Mouse (Mus musculus): ENCODE results near the gene Abca6. TPM values are rescaled to one million over a fixed set of nuclear protein-coding genes. Genes with fewer than 3 reads are reported as not detected.

Abca6 gene
- polyA plus RNA-seq (2016; fragmentation: Nextera tagmentation; extraction: Ambion mirVana), result 0.02 and 0.15 TPM in 2 replicates

DNA sequence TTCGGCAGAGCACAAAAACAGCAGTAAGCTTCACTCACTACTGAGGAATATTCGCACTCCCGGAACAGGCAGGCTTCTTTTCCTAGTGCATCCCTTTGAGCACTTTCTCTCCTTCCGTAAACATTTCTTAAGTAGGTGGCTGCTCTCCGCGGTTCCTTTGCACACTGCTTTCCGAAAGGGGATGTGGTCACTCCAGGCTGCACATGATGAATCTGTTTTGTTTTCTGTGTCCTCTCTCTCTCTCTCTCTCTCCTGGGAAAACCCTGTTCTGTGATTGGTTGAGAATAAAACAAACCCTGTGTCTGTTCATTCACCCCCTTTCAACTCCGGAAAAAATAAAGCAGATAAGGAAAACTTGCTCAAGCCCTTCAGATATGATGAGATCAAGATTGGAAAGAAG, at the start of gene Abca6:
Abca6 (minus strand) TSS at position 243 of the 400 bp plus-strand sequence.
- H3K4me3 ChIP-seq, result peak within 1 kb of the TSS; percentile 24
- no peaks in the 10 kb centered on the region for H3K9me3 ChIP-seq
- peaks cover 4% of the 10 kb centered on the region; the same call in 1 of the 2 replicates for H3K4me1 ChIP-seq
- WGBS, result 23% methylated on average over 8 of the region's 8 CpGs
- DNase-seq (ENCODE audit: extremely low spot score, low spot score), result no peak
- no peak within 1 kb of the TSS for H3K27ac ChIP-seq
- H3K27me3 ChIP-seq (ENCODE audit: poor library complexity, severe bottlenecking), result no peaks in the 10 kb centered on the region
- no peaks in the 10 kb centered on the region for H3K36me3 ChIP-seq (replicated peaks)

DNA sequence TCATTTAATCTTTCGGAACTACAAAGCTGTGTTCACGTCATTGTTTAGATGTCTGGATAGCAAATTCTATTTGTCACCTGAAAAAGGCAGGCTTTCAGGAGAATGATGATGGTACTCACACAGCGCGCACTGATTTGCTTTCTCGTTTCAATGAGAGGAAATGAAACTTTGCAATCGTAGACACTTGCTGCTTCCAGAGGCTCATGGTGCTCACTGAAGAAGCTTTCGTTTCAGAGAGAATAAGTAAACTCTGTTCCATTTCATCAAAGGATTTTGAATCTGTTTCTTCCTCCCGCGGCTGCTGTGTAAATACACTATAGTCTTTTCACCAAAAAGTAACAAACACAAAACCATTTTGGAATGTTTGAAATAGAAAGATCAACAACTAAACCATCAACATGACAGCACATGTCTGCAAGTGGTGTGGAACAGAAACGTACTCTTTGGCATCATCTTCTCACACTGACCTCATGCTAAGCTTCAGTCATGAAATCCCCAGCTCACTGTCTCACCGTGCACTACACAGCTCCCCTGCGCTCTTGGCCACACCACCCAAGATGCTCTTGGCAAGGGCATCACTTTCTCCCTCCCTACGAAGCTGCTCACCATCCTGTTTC, 46.4 kb upstream of the Abca6 start:
- DNase-seq (ENCODE audit: extremely low spot score, low spot score), result no peak
- no peak overlapping the region for H3K4me3 ChIP-seq
- H3K36me3 ChIP-seq (replicated peaks), result no peaks in the 10 kb centered on the region
- H3K27ac ChIP-seq, result no peak overlapping the region
- no peaks in the 10 kb centered on the region for H3K9me3 ChIP-seq
- WGBS, result 89% methylated on average over 13 of the region's 13 CpGs
- no peaks in the 10 kb centered on the region for H3K27me3 ChIP-seq (ENCODE audit: poor library complexity, severe bottlenecking)
- H3K4me1 ChIP-seq, result peaks cover 16% of the 10 kb centered on the region

- Histone ChIP-seq H3K9me3 (no peaks in the 10 kb centered on the region), H3K27me3 (ENCODE audit: poor library complexity, severe bottlenecking) (no peaks in the 10 kb centered on the region), H3K4me1 (no peaks in the 10 kb centered on the region), H3K27ac (no peak overlapping the region), H3K4me3 (no peak overlapping the region), H3K36me3 (replicated peaks) (no peaks in the 10 kb centered on the region)
- WGBS, result 82% methylated on average over 2 of the region's 2 CpGs
- DNase-seq (ENCODE audit: extremely low spot score, low spot score), result no peak
These were observed 39.0 kb upstream of the Abca6 start for GRCm38 (mm10) chr11:110290586-110290985.

DNA sequence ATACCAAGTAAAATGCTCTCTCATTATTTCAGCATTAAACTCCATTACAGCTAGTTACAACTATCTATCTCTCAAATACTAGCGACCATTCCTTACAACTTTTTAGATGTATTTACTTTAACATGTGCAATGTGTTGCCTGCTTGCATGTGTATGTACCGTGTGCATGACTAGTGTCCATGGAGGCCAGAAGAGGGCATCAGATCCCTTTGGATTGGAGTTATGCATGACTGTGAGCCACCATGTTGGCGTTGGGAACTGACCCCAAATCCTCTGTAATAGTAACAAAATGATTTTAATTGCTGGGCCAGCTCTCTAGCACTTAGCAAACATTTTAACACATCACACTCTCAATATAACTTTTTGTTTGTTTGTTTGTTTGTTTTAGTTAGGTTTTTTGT, 36.8 kb upstream of the Abca6 start:
- no peaks in the 10 kb centered on the region for H3K4me1 ChIP-seq
- H3K36me3 ChIP-seq (replicated peaks), result no peaks in the 10 kb centered on the region
- WGBS, result 82% methylated on average over 3 of the region's 3 CpGs
- H3K4me3 ChIP-seq, result no peak overlapping the region
- H3K27me3 ChIP-seq (ENCODE audit: poor library complexity, severe bottlenecking), result no peaks in the 10 kb centered on the region
- no peak for DNase-seq (ENCODE audit: extremely low spot score, low spot score)
- no peak overlapping the region for H3K27ac ChIP-seq
- no peaks in the 10 kb centered on the region for H3K9me3 ChIP-seq

DNA sequence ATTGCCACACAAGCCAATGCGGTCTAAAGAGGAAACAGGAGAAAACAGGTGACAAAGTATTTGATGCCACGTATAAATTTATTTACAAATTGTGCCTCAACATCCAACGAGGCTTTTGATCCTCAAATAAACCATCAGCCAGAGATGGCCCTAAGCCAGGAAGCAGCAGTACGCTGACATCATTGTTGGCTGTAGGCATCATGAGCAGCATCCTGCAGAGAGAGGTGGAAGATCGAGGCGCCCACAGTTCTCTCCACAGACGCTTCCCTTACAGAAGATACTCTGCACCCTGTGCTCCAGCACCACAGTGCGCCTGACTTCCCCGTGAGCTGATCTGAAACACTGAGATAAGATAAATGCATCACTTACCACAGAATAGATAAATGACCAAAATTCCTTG, 36.1 kb upstream of the Abca6 start:
- Histone ChIP-seq H3K36me3 (replicated peaks) (no peaks in the 10 kb centered on the region), H3K4me3 (no peak overlapping the region), H3K27ac (no peak overlapping the region), H3K27me3 (ENCODE audit: poor library complexity, severe bottlenecking) (no peaks in the 10 kb centered on the region), H3K9me3 (no peaks in the 10 kb centered on the region), H3K4me1 (no peaks in the 10 kb centered on the region)
- WGBS, result 90% methylated on average over 9 of the region's 9 CpGs
- DNase-seq (ENCODE audit: extremely low spot score, low spot score), result no peak

DNA sequence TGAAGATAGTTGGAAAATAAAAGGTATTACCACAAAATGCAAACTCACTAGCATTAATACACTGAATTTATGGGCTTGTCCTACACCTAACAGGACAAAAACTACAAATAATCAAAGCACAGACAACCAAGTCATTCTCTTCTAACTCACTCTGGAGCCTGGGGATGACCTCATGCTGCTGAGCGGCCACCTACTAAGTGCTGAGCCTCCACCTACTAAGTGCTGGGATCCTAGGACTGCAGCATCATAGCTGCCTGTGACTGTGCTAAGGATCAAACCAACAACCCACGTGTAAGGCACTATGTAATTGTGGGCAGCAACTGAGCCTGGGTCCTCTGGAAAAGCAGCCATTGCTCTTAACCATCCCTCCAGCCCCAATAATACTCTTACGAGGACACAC, 34.8 kb upstream of the Abca6 start:
- Histone ChIP-seq H3K4me1 (no peaks in the 10 kb centered on the region), H3K36me3 (replicated peaks) (no peaks in the 10 kb centered on the region), H3K27me3 (ENCODE audit: poor library complexity, severe bottlenecking) (no peaks in the 10 kb centered on the region), H3K9me3 (no peaks in the 10 kb centered on the region), H3K4me3 (no peak overlapping the region), H3K27ac (no peak overlapping the region)
- DNase-seq (ENCODE audit: extremely low spot score, low spot score), result no peak
- WGBS, result 80% methylated on average over 3 of the region's 3 CpGs

GRCm38 (mm10) chr11:110284849-110285248, 33.3 kb upstream of the Abca6 start:
- Histone ChIP-seq H3K9me3 (no peaks in the 10 kb centered on the region), H3K4me1 (no peaks in the 10 kb centered on the region), H3K27me3 (ENCODE audit: poor library complexity, severe bottlenecking) (no peaks in the 10 kb centered on the region), H3K27ac (no peak overlapping the region), H3K36me3 (replicated peaks) (no peaks in the 10 kb centered on the region), H3K4me3 (no peak overlapping the region)
- DNase-seq (ENCODE audit: extremely low spot score, low spot score), result no peak
- 81% methylated on average over 10 of the region's 10 CpGs for WGBS

DNA sequence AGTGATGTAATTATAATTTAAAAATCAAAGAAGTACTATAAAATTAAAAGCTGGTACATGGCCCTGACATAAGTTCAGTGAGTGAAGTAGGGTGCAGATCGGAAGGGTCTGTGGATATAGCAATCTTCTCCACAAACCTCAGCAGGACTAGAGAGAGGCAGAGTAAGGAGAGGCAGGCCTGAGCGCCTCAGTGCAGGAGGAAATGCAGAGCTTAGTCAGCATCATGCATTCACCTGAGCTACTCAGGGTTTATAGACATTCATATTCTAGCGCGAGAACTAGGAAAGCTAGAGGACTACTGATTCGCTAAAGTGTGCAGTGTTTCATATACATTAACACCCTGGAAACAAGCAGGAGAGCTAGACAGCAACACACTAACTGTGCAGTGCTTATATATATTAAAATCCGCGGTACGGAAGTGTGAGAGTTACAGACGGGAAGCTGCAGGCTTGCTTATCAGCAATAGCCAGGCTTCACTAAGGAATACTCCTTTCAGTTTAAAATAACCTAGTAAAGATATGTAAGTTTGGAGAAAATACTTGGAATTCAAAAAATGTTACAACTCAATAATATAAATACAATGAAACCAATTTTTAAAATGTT, 32.7 kb upstream of the Abca6 start:
- Histone ChIP-seq H3K36me3 (replicated peaks) (no peaks in the 10 kb centered on the region), H3K27ac (no peak overlapping the region), H3K27me3 (ENCODE audit: poor library complexity, severe bottlenecking) (no peaks in the 10 kb centered on the region), H3K4me1 (no peaks in the 10 kb centered on the region), H3K9me3 (no peaks in the 10 kb centered on the region), H3K4me3 (no peak overlapping the region)
- DNase-seq (ENCODE audit: extremely low spot score, low spot score), result no peak
- WGBS, result 88% methylated on average over 9 of the region's 9 CpGs

GRCm38 (mm10) chr11:110274794-110275193, 23.2 kb upstream of the Abca6 start:
- Histone ChIP-seq H3K9me3 (no peaks in the 10 kb centered on the region), H3K4me1 (no peaks in the 10 kb centered on the region), H3K4me3 (no peak overlapping the region), H3K27ac (no peak overlapping the region), H3K27me3 (ENCODE audit: poor library complexity, severe bottlenecking) (no peaks in the 10 kb centered on the region), H3K36me3 (replicated peaks) (no peaks in the 10 kb centered on the region)
- WGBS, result 76% methylated on average over 3 of the region's 3 CpGs
- no peak for DNase-seq (ENCODE audit: extremely low spot score, low spot score)

DNA sequence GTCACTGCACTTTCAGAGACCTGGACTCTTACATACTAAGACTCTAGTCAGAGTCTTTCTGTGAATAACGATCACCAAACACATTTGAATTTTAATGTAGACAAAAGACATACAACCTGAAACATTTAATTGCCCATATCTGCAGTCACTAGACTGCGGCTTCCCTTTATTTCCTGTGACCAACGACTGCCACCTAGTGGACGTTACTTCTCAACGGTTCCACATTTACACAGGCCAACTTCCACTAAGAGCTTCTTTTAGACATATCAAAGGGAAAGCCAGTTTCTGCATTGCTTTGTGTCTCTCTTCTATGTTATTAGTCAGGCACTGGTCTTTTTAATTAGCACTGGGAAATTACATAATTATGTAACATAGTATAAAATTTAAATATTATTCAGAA, 20.2 kb upstream of the Abca6 start:
- Histone ChIP-seq H3K4me1 (no peaks in the 10 kb centered on the region), H3K9me3 (no peaks in the 10 kb centered on the region), H3K4me3 (no peak overlapping the region), H3K27ac (no peak overlapping the region), H3K27me3 (ENCODE audit: poor library complexity, severe bottlenecking) (no peaks in the 10 kb centered on the region), H3K36me3 (replicated peaks) (no peaks in the 10 kb centered on the region)
- WGBS, result 6% methylated on average over 5 of the region's 5 CpGs
- DNase-seq (ENCODE audit: extremely low spot score, low spot score), result peak; percentile 42

- H3K9me3 ChIP-seq, result no peaks in the 10 kb centered on the region
- no peaks in the 10 kb centered on the region for H3K4me1 ChIP-seq
- H3K4me3 ChIP-seq, result no peak overlapping the region
- WGBS, result 52% methylated on average over 8 of the region's 8 CpGs
- H3K27ac ChIP-seq, result peak overlapping the region; percentile 48; the same call in 1 of the 2 replicates
- H3K36me3 ChIP-seq (replicated peaks), result no peaks in the 10 kb centered on the region
- DNase-seq (ENCODE audit: extremely low spot score, low spot score), result peak; percentile 89
- H3K27me3 ChIP-seq (ENCODE audit: poor library complexity, severe bottlenecking), result no peaks in the 10 kb centered on the region
These were observed 16.8 kb upstream of the Abca6 start for GRCm38 (mm10) chr11:110268244-110268844.

GRCm38 (mm10) chr11:110267232-110267631, 15.7 kb upstream of the Abca6 start:
- H3K9me3 ChIP-seq, result no peaks in the 10 kb centered on the region
- no peak for DNase-seq (ENCODE audit: extremely low spot score, low spot score)
- no peak overlapping the region for H3K4me3 ChIP-seq
- no peaks in the 10 kb centered on the region for H3K27me3 ChIP-seq (ENCODE audit: poor library complexity, severe bottlenecking)
- H3K4me1 ChIP-seq, result no peaks in the 10 kb centered on the region
- no peaks in the 10 kb centered on the region for H3K36me3 ChIP-seq (replicated peaks)
- no peak overlapping the region for H3K27ac ChIP-seq
- WGBS, result 95% methylated on average over 6 of the region's 6 CpGs

DNA sequence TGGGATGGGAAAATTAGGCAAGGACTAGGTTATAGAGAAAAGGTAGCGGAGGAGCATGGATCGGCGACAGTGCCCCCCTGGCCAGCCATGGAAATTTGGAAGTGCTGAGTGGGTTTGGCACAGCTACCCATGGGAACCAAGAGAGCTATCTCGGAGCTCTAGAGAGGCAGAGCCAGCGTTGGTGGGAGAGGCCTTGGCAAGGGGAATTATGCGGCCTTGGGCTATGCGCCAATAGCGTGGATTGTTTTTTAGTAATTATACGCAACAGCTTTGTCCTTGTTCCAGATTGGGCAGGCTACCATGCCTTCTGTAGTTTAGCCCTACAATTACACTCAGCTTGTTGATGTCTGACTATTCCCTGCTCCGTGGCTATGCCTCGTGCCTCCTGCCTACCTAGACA, 15.2 kb upstream of the Abca6 start:
- no peak overlapping the region for H3K27ac ChIP-seq
- H3K9me3 ChIP-seq, result no peaks in the 10 kb centered on the region
- H3K4me1 ChIP-seq, result no peaks in the 10 kb centered on the region
- H3K36me3 ChIP-seq (replicated peaks), result no peaks in the 10 kb centered on the region
- WGBS, result 95% methylated on average over 11 of the region's 11 CpGs
- DNase-seq (ENCODE audit: extremely low spot score, low spot score), result no peak
- no peak overlapping the region for H3K4me3 ChIP-seq
- H3K27me3 ChIP-seq (ENCODE audit: poor library complexity, severe bottlenecking), result no peaks in the 10 kb centered on the region
